Mouse (Mus musculus) liver, postnatal 0 days (tissue): ENCODE measurements around the gene Ifi35.
"Not testable (repeated sequence)": the region's sequence is repeated elsewhere in the genome, so short reads cannot be mapped to it uniquely, and the experiment has no call there.

Experiments used
- CTCF ChIP-seq: sonication (generic); IDR thresholded peaks from 2 replicates; pipeline ENCODE4 v1.5.1; 2016; ENCODE audit warnings: antibody characterized with exemption, low read depth
- EP300 ChIP-seq: IDR thresholded peaks from 2 replicates; pipeline ENCODE4 v1.6.1; 2016; ENCODE audit warnings: antibody characterized with exemption, low read depth, mild to moderate bottlenecking

- not testable (repeated sequence) for TF ChIP-seq CTCF, EP300
Measured at GRCm38 (mm10) chr11:101473686-101474085, 25.5 kb downstream of the Ifi35 start.
